Mouse (Mus musculus) midbrain, embryonic 16.5 days (tissue): ENCODE measurements at regions not wholly inside any gene's neighbourhood (a gene's known extent, or its start where the extent isn't known, plus 50 kb on each side); places are given as distances from the start of the nearest gene placed in this dataset.

Experiments used
- ATAC-seq: fragments of 200-750 bp; cut with Nextera tagmentation; 2 replicates; pipeline ENCODE4 v1.8.0; 2017; ENCODE audit warnings: moderate TSS enrichment
- H3K27ac ChIP-seq: fragments of 300-500 bp; sonication (generic); 2 replicates; pipeline ENCODE4 v1.5.1; 2014; ENCODE audit warnings: mild to moderate bottlenecking, low read length, mixed read lengths
- H3K27me3 ChIP-seq: fragments of 300-500 bp; sonication (generic); 2 replicates; pipeline ENCODE4 v1.6.1; 2014; ENCODE audit warnings: low read depth, low read length, mixed read lengths; ENCODE audit not compliant: control insufficient read depth, insufficient read depth
- H3K36me3 ChIP-seq: fragments of 300-500 bp; sonication (generic); 2 replicates; pipeline ENCODE4 v1.6.1; 2014; ENCODE audit warnings: mild to moderate bottlenecking, low read length, moderate library complexity, mixed read lengths; ENCODE audit not compliant: control insufficient read depth, insufficient read depth
- H3K4me1 ChIP-seq: fragments of 300-500 bp; sonication (generic); 2 replicates; pipeline ENCODE4 v1.6.1; 2014; ENCODE audit warnings: mild to moderate bottlenecking, low read length, mixed read lengths; ENCODE audit not compliant: control insufficient read depth, insufficient read depth
- H3K4me2 ChIP-seq: fragments of 300-500 bp; sonication (generic); 2 replicates; pipeline ENCODE4 v1.6.1; 2014; ENCODE audit warnings: mild to moderate bottlenecking, low read length, mixed read lengths
- H3K4me3 ChIP-seq: fragments of 300-500 bp; sonication (generic); 2 replicates; pipeline ENCODE4 v1.5.1; 2014; ENCODE audit warnings: low read depth, mild to moderate bottlenecking, low read length, moderate library complexity, mixed read lengths
- H3K9ac ChIP-seq: fragments of 300-500 bp; sonication (generic); 2 replicates; pipeline ENCODE4 v1.6.1; 2014; ENCODE audit warnings: low read depth, low read length, mixed read lengths
- H3K9me3 ChIP-seq: fragments of 300-500 bp; sonication (generic); replicated peaks from 2 replicates; pipeline ENCODE4 v1.6.1; 2014; ENCODE audit warnings: mild to moderate bottlenecking, low read length, mixed read lengths; ENCODE audit not compliant: control insufficient read depth, poor library complexity, severe bottlenecking
- WGBS: fragments of 180-500 bp; shearing (Covaris S2); extraction: QIAGEN DNeasy Blood & Tissue Kit; methylation state at CpG from one replicate; pipeline ENCODE4 v1.1.7; 2014; 5-methylcytosine and 5-hydroxymethylcytosine counted together

- Histone ChIP-seq H3K9ac (no peak overlapping the region), H3K4me1 (no peaks in the 10 kb centered on the region), H3K4me2 (no peak overlapping the region), H3K36me3 (no peaks in the 10 kb centered on the region), H3K27me3 (no peaks in the 10 kb centered on the region), H3K4me3 (no peak overlapping the region), H3K27ac (no peak overlapping the region), H3K9me3 (no peaks in the 10 kb centered on the region)
- 94% methylated on average over 2 of the region's 2 CpGs for WGBS
- ATAC-seq = no peak
Observed at GRCm38 (mm10) chr9:72204357-72204905, 70.2 kb upstream of the Zfp280d start.

GRCm38 (mm10) chr9:72205815-72206214 lies 68.8 kb upstream of the Zfp280d start:
- Histone ChIP-seq H3K4me3 (no peak overlapping the region), H3K36me3 (no peaks in the 10 kb centered on the region), H3K27ac (no peak overlapping the region), H3K9ac (no peak overlapping the region), H3K4me2 (no peak overlapping the region), H3K9me3 (no peaks in the 10 kb centered on the region), H3K4me1 (no peaks in the 10 kb centered on the region), H3K27me3 (no peaks in the 10 kb centered on the region)
- WGBS = 75% methylated on average over 7 of the region's 7 CpGs
- ATAC-seq = no peak

DNA sequence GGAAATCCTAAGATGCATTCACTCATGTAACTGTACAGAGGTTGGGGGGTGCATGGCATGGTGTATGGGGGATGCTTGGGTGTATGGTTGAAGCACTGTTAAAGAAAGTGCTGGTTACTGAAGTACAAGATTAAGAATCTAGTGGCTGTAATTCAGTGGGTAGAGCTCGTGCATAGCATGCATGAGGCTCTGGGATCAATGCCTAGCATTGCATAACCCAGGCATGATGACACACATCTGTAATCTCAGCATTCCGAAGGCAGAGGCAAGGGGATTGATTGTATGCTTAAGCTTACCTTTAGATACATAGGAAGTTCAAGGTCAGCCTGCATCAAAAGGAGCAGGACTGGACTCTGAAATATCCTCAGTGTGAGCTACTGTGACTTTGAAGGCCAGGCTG lies 67.7 kb upstream of the Zfp280d start:
- 80% methylated on average over 2 of the region's 2 CpGs for WGBS

GRCm38 (mm10) chr9:72208296-72208695 lies 66.4 kb upstream of the Zfp280d start:
- no peaks in the 10 kb centered on the region for H3K9me3 ChIP-seq
- H3K36me3 ChIP-seq = no peaks in the 10 kb centered on the region
- H3K9ac ChIP-seq = no peak overlapping the region
- no peak for ATAC-seq
- H3K27me3 ChIP-seq = no peaks in the 10 kb centered on the region
- no peaks in the 10 kb centered on the region for H3K4me1 ChIP-seq
- H3K27ac ChIP-seq = no peak overlapping the region
- WGBS = 63% methylated on average over 7 of the region's 7 CpGs
- H3K4me2 ChIP-seq = no peak overlapping the region
- H3K4me3 ChIP-seq = no peak overlapping the region

More for the DNA sequence above, 67.7 kb upstream of the Zfp280d start:
- Histone ChIP-seq H3K27me3 (no peaks in the 10 kb centered on the region), H3K4me3 (no peak overlapping the region), H3K4me1 (no peaks in the 10 kb centered on the region), H3K9me3 (no peaks in the 10 kb centered on the region), H3K9ac (no peak overlapping the region), H3K4me2 (no peak overlapping the region), H3K36me3 (no peaks in the 10 kb centered on the region), H3K27ac (no peak overlapping the region)
- no peak for ATAC-seq

GRCm38 (mm10) chr9:72217296-72218028 lies 57.2 kb upstream of the Zfp280d start:
- WGBS = 66% methylated on average over 11 of the region's 11 CpGs
- Histone ChIP-seq H3K4me1 (no peaks in the 10 kb centered on the region), H3K36me3 (no peaks in the 10 kb centered on the region), H3K4me3 (no peak overlapping the region), H3K4me2 (no peak overlapping the region), H3K9me3 (no peaks in the 10 kb centered on the region), H3K27ac (no peak overlapping the region), H3K27me3 (no peaks in the 10 kb centered on the region), H3K9ac (no peak overlapping the region)
- no peak for ATAC-seq

DNA sequence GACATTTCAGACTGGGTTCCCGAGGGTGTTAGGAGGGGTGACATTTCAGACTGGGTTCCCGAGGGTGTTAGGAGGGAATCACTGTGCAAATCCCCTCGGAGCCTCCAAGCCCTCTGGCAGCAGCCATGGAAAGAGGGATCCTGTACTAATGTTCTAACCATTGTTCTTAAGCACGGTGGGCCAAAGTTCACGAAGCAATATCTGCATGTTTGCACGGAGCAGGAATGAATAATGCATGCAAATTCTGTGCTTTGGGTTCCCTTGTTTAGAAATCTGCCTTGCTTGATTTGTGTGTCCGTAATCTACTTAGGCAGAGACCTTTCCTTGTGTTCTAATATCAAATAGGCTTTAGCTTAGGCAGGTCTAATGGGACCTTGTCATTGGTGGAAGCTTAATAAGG lies 55.9 kb upstream of the Zfp280d start:
- Histone ChIP-seq H3K4me1 (no peaks in the 10 kb centered on the region), H3K4me2 (no peak overlapping the region), H3K4me3 (no peak overlapping the region), H3K27ac (no peak overlapping the region), H3K27me3 (no peaks in the 10 kb centered on the region), H3K9me3 (no peaks in the 10 kb centered on the region), H3K9ac (no peak overlapping the region), H3K36me3 (no peaks in the 10 kb centered on the region)
- 22% methylated on average over 7 of the region's 7 CpGs for WGBS
- ATAC-seq = no peak

DNA sequence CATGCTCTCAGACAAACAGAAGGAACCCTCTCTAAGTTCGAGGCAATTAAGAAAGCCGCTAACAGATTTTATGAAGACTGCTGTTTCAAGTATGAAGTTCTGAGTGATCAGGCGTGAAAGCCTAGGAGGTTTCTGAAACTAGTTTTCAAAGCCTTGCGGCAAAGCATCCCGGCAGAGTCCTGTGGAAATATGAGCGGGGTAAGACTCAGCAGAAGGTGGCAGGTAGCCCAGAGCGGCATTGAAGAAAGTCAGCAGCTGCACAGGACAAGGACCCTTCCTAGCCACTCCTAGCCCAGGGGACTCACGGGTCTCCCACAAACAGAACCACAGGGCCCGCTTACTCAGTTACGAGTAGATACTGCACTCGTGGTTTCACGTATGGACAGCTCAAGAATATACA lies 54.8 kb upstream of the Zfp280d start:
- ATAC-seq = no peak
- no peak overlapping the region for H3K9ac ChIP-seq
- H3K4me2 ChIP-seq = no peak overlapping the region
- H3K9me3 ChIP-seq = no peaks in the 10 kb centered on the region
- no peak overlapping the region for H3K4me3 ChIP-seq
- H3K4me1 ChIP-seq = no peaks in the 10 kb centered on the region
- H3K36me3 ChIP-seq = no peaks in the 10 kb centered on the region
- no peak overlapping the region for H3K27ac ChIP-seq
- WGBS = 87% methylated on average over 12 of the region's 12 CpGs
- H3K27me3 ChIP-seq = no peaks in the 10 kb centered on the region

DNA sequence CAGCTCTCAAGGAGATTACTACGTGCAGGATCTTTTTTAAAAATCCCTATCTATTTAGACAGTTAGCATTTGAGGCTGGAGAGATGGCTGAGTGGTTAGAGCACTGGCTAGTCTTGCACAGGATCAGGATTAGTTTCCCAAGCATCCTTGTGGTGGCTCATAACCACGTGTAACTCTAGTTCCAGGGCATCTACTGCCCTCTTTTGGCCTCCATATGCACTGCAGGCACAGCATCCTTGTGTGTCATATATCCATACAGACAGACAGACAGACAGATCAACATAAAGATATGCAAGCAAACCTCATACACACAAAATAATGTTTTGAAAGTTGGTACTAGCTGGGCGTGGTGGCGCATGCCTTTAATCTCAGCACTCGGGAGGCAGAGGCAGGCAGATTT lies 53.3 kb upstream of the Zfp280d start:
- no peak overlapping the region for H3K9ac ChIP-seq
- no peak overlapping the region for H3K4me2 ChIP-seq
- H3K4me3 ChIP-seq = no peak overlapping the region
- WGBS = 83% methylated on average over 5 of the region's 5 CpGs
- no peaks in the 10 kb centered on the region for H3K36me3 ChIP-seq
- no peaks in the 10 kb centered on the region for H3K27me3 ChIP-seq
- H3K9me3 ChIP-seq = no peaks in the 10 kb centered on the region
- no peak overlapping the region for H3K27ac ChIP-seq
- no peak for ATAC-seq
- H3K4me1 ChIP-seq = no peaks in the 10 kb centered on the region
